Mouse (Mus musculus): Measurements from ENCODE around the gene Lzts2.

Lzts2 gene

DNA sequence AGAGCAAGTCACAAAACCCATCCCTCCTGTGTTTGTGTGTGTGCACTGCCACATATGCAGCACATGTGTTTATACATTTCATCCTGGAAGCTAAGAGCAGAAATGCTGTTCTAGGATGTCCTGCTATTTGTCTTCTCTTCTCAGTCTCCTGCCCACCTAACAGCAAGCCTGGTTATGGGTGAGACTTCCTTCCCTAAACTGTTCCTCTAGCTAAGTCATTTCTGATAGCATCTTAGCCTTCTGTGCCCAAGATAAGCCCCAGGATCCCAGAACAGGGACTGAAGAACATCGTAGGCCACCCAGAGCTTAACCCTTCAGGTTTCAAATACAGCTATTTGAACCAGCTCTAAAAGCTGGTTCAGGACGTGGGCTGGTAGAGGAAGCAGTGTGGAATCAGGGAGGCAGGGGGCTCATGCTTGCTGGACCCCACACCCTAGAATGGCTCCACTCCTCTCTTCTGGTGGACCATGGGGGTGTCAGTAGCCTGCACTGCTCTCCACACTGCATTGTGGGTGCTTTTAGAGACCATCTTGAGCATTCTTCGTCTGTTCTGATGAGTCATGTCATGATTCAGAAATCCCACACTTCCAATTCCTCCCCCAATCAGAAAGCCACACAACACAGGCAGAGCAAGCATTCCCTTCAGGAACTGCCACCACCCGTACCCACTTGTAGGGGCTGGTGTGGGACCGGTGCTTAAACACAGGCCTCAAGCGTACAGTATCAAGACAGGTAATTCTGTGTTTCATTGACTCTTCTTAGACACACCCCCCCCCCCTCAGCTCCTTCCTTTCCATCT, 40.9 kb downstream of the Lzts2 start:
- no peak for DNase-seq

DNA sequence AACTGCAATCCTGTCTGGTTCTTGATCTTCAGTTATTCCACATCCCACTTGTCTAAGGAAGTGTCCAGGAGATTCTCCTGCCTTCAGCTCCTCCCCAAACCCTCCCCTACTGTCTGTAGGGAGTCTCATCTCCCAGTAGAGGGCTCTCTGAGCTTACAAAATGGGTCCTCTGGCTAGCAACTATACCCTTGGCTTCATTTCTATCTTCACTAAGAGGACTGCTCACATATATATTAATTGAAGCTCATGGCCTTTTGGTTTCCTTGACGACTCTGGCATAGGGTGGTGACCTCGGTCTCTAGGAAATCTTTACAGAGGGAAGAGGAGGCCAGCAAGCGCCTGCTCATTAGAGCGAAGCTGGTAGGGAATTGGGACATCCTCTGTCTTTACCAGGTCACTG, 42.1 kb downstream of the Lzts2 start:
- DNase-seq, result no peak

DNA sequence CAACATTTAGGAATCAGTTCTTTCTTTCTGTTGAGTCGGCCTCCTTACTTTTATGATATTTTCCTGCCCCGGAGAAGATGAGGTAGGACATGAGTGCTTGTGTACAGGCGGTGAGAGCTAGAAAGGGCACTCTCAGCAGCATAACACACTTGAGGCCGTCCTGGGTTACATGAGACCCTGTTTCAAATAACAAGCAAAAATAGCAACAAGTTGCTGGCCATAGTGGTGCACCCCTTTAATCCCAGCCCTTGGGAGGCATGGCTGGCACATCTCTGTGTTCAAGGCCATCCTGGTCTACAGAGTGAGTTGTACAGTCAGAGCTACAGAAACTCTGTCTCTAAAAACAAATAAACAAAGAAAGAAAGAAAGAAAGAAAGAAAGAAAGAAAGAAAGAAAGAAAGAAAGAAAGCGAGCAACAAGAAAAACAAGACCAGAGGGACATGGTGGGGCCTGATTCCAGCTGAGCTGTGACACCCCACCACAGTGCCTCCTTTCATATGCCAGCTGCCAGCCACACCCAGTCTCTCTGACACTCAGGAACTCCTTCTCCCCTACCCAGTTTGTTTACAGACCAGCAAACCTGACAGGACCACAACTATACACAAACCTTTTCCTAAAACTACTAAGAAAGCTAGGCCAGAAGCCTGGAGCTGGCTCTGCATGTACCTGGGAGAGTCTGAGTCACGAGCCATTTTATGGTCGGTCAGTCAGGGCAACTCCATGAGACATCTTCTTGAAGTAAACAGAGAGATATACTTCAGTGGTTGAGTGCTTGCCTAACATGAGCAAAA, 42.9 kb downstream of the Lzts2 start:
- no peak for DNase-seq

DNA sequence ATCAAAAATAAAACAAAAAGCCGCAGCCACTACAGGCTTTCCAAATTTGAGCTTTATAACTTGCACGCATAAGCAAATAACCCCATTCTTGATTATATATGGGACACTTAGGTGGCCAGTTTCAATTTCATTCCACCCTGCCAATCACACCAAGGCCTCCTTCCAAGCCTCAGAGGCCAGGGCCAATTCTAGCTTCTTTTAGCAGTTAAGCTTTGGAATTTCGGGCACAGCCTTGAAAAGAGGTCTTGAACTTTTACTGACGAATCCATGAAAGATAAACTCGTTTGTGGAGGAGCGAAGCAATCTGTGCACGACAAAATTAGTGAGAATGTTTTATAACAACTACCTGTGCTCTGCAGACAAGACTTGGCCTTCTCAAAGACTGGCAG, 43.5 kb downstream of the Lzts2 start:
- no peak for DNase-seq

DNA sequence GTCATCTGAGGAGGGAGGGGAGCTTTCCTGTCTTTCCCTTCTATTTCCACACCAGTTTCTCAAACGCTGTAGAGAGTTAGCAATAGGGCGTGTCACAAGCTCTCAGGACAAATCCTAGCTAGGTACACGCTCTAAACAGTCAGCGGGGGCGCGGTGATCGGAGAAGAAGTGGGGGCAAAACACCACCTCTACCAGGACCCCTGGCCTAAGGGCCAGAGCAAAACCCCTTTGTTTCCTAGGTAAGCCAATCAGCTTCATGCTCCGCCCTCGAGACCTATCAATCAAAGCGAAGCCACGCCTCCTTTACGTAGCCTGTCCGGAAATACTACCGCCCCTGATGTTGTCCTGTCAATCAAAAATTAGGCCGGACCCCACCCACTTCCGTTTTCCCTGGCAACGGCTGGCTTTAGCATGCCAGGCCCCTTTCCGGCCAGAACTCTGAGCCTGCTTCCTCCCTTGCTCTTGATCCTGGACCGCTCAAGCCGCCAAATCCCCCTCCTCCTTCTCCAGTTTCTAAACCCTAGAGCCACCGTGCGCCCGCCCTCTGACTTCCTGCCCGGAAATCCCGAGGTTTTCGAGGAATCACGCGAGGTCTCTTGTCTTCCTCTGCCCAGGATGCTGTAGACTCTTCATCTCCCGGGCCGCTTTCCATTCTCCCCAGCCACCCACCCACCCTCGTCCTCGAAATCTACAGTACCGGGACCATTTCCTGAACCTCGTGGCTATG, 44.1 kb downstream of the Lzts2 start:
- DNase-seq, result peak; percentile 87

DNA sequence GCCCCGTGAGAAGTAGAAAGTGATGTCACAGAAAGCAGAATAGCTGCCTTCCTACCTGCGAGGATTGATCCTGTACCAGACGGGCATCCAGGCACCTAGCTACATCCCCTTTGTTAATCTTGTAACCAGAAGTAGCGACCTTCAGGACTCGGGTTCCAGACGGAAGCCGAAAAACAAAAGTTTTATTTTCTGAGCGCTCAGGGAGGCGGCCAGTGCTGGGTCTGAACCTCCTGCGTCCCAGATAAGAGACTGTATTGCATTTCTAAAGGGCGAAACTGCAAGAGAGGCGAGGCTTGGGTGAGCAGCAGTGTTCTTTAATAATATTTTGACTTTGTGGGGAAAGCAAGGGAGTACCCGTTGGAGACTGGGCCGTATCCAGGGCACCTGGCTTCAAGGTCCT, 44.6 kb downstream of the Lzts2 start:
- no peak for DNase-seq

DNA sequence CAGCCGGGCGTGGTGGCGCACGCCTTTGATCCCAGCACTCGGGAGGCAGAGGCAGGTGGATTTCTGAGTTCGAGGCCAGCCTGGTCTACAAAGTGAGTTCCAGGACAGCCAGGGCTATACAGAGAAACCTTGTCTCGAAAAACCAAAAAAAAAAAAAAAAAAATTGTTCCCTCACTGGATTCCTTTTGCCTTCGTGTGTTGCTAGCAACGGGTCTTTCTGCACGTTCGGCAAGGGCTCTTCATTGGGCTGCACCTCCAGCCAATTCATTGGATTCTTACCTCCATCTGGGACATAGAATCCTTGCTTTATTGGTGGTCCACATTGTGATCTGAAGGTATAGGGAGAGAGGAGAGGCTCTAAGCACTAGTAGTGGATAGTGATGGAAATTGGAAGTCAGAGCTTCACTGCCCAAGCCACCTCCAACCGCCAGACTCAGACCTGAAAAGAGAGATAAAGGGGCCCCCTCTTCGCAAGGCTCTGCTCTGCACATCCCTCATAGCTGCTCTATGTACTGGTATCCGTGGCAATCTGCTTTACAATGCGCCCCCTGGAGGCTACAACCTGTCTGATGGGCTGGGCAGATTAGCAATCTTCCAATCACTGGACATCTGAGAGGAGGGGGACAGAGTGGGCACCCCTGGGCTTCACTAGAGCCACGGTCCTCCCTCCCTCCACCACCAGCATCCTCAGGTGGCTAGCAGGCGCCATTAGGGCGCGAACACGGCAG, 49.5 kb downstream of the Lzts2 start:
- DNase-seq, result no peak

DNA sequence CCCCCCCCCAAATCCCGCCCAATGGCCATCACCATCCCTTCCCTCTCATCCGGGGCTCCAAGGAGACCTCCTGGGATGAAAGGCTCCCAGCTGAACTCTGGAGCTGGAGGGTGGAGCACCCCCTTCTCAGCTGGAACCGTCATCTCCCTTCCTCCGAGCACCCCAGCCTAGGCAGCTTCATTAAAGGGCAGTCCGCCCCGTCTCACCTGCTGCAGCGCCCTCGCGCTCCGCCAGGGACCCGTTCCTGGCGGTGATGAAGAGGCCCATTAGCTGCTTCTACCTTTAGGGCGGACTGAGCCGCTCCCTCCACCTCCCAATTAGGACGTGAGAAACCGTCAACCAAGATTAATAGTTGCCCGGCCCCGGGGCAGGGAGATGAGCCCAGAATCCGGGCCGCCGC, 51.0 kb downstream of the Lzts2 start:
- no peak for DNase-seq

DNA sequence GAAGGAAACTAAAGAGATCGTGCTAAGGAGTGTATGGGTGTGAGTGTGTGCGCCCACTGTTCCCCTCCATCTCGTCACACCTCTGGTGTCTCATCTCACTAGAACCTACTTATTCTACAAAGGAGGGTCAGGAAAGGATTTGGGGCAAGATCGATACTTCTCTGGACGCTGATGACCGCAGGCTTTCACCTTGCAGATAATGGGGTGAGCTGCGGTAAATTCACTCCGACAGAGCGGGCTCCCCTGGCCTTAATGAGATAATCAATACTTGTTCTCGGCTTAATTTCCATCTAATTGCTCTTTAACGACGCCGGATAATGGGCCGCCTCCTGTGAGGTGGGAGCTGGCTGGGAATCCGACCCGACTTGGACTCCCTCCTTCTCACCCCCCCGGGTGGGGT, 53.0 kb downstream of the Lzts2 start:
- DNase-seq, result no peak

DNA sequence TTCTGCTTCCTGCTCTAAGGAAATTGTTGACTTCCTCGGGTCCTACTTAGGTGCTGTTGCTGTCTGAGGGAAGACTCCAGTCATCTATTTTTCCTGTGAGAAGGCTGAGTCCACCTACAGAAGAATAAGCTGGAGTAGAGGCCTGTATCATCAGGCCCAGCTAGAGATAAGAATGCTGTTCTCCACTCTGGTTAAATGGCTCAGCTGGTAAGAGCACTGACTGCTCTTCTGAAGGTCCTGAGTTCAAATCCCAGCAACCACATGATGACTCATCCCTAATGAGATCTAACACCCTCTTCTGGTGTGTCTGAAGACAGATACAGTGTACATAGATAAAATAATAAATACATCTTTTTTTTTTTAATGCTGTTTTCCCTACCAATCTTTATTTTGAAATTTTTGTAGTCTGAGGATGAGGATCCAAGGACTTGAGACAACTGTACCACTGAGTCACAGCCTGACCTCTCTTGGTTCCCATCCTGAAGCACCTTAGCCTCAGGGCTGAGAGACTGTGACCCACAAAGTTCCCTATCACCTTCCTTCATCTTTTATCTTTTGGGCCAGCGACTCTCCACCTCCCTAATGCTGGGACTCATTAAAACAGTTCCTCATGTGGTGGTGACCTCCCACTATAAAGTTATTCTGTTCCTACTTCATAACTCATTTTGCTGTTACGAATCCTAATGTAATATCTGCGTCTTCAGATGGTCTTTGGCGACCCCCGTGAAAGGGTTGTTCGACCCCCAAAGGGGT, 53.7 kb downstream of the Lzts2 start:
- DNase-seq, result no peak

DNA sequence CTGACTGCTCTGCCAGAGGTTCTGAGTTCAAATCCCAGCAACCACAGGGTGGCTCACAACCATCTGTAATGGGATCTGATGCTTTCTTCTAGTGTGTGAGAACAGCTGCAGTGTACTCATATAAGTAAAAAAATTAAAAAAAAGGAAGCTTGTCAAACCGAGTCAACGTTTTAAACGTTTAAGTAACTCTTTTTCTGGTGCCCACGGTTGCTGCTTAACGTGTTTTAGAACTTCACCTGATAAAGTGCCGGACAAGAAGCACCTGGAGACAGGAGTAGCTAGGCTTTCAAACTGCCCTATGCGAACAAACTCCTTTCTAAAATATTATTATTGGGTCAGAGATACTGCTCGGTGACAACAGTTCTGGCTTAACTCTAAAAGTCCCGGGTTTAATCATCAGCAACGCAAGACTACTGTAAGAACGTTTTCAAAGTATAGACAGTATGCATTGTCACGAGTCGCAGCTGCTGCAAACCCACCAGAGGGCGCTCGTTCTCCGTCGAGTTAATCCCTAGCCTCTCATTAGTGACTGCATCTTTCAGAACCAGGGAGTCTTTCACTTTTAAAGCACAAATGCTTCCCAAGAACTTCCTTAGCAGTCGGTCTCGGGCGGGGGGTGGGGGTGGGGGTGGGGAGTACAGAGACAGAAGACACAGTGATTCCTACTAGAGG, 59.8 kb downstream of the Lzts2 start:
- DNase-seq, result peak; percentile 73

DNA sequence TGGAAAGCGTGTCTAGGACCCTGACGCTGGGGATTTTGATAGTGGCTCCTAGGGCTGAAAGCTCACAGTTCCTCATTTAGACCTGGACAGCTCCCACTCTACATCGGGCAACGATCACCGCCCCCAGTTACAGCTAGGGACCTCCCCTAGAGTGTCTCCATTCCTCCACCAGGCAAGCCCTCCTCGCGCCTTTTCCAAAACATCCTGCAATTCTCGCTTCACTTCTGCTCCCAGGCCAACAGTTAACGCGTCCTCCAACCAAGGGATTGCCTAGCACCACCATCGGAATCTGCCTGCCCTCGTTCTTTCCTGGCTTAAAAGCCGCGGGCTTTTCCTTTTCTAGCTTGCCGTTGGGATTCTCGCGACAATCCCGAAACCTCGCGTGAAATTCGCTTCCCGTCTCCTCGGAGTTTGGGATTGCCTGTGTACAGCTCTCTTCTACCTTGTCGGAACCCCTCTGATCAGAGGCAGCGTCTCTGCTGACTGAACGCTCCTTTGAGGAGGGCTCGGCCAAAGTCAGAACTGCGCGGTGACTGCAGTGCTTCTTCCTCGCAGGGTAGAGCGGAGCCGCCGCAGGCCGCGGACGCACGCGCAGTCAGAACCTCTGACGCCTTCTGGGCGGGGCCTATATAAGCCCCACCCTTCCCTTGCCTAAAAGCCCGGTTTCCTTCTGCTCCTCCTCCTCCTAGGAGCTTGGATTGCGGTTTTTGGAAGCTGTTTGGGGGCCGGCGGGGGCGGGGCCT, 60.5 kb downstream of the Lzts2 start, which contains the start of gene Kazald1:
TSS of gene Kazald1 (plus strand) at position 662 of the 743 bp plus-strand sequence.
- DNase-seq, result peak; percentile 91

DNA sequence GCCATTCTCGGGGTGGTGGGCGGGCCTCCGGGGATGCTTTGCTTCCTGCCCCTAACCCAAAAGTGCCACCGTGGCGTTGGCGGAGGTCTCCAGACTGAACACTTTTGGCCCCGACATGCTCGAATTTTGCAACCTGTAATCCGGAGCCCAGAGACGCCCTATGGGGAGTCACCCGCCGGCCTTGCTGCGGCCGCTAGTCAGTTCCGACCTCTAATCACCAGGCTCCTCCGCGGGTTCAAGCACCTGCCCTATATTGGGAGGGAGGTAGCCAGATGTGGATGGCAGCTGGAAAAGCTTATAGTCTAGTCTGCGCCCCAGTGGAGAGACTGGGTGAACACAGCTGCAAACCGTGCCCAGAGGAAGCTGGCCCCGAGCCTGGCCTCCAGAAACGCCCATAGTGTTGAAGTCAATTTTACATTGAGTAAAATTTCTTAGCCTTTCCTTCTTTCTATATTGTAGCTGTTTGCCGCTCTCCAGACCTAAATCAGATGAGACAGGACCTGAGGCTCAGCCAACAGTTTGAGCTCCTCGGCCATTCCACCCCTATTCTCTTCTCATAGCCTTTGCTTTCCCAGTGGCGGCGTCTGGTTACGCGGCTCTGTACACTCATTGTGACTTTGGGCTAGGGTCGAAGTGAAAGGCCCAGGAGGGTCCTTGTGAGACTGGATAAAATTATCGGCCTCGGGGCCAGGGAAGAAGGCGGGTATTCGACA, 61.3 kb downstream of the Lzts2 start:
- no peak for DNase-seq

DNA sequence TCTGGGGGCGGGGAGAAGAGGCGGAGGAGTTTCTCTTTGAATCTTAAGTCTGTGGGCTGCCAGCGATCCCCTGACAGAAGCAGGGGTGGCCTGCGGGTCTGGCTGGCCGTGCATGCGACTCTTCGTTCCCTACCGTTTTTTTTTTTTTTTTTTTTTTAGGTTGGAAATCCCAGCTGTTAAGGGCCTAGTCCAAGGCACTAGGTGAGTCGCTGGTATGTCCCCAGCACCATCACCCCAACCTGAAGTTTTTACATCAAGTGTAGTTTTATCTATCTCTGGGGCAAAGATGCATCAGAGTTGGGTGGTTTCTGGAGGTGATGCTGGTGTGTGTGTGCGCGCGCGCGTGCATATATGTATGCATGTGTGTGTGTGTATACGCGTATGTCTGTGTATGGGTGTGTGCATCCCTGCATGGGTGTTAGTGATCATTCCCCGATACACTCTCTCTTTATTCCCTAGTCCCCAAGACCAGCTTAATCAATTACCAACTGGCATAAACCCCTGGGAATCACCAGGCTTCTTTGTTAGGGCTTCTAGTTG, 61.9 kb downstream of the Lzts2 start:
- DNase-seq, result no peak
